Mouse (Mus musculus): ENCODE data around the gene Pdpk1.

DNA sequence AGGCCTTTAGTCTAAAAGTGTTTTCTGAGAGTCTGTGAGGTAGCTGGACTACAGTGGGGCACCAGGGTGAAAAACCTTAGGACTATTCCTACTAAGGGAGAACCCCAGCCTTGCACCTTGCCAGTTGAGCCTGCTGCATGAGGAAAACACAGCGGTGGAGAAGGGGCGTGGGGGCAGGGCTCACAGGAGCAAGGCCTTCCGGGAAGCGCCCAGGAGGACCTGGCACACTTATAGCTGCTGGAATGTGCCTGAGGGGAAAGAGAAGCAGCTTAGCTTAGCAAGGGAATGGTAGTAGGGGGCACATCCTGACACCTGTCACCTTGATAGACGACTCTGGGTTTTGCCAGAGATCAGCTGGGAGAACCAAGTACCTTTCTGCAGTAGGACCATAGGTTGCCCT, 10.7 kb upstream of the Pdpk1 start:
- TF ChIP-seq CTCF (IDR thresholded peaks at IDR 0.05; ENCODE audit: low read depth, low read length): no peak
- no peak for TF ChIP-seq POLR2A (IDR thresholded peaks at IDR 0.05; ENCODE audit: insufficient read depth, low read length)
